Mouse (Mus musculus): ENCODE measurements around the gene 9130213A22Rik. TPM values are rescaled to one million over a fixed set of nuclear protein-coding genes. Genes with fewer than 3 reads are reported as not detected.

The 9130213A22Rik gene
- total RNA-seq, 1 experiment from 2014 or later = not detected

GRCm38 (mm10) chr11:69125041-69125851 is 2.9 kb upstream of the 9130213A22Rik start:
- peak; percentile 7 for ATAC-seq (replicated peaks; ENCODE audit: insufficient number of reproducible peaks, low FRiP score, low TSS enrichment, poor library complexity, severe bottlenecking)

GRCm38 (mm10) chr11:69124498-69124847 is 2.1 kb upstream of the 9130213A22Rik start:
- no peak for ATAC-seq (replicated peaks; ENCODE audit: insufficient number of reproducible peaks, low FRiP score, low TSS enrichment, poor library complexity, severe bottlenecking)

GRCm38 (mm10) chr11:69123693-69124497 is 1.5 kb upstream of the 9130213A22Rik start:
- 0 out of 2 replicates have a peak, but pooled peaks have one; percentile 19 for ATAC-seq (replicated peaks; ENCODE audit: insufficient number of reproducible peaks, low FRiP score, low TSS enrichment, poor library complexity, severe bottlenecking)

- no peak for ATAC-seq (replicated peaks; ENCODE audit: insufficient number of reproducible peaks, low FRiP score, low TSS enrichment, poor library complexity, severe bottlenecking)
Observed at GRCm38 (mm10) chr11:69123056-69123692, 785 bp upstream of the 9130213A22Rik start.

- ATAC-seq (replicated peaks; ENCODE audit: insufficient number of reproducible peaks, low FRiP score, low TSS enrichment, poor library complexity, severe bottlenecking) = no peak
Observed at GRCm38 (mm10) chr11:69121741-69122335, 551 bp downstream of the 9130213A22Rik start.

- ATAC-seq (replicated peaks; ENCODE audit: insufficient number of reproducible peaks, low FRiP score, low TSS enrichment, poor library complexity, severe bottlenecking) = no peak
Observed at GRCm38 (mm10) chr11:69121001-69121740, 1.2 kb downstream of the 9130213A22Rik start.

GRCm38 (mm10) chr11:69120221-69121000 is 2.0 kb downstream of the 9130213A22Rik start, which contains the start of gene Hes7:
Gene Hes7 (plus strand): TSS chr11:69120404.
- no peak for ATAC-seq (replicated peaks; ENCODE audit: insufficient number of reproducible peaks, low FRiP score, low TSS enrichment, poor library complexity, severe bottlenecking)

- ATAC-seq (replicated peaks; ENCODE audit: insufficient number of reproducible peaks, low FRiP score, low TSS enrichment, poor library complexity, severe bottlenecking) = no peak
Observed at GRCm38 (mm10) chr11:69119446-69120155, 2.8 kb downstream of the 9130213A22Rik start.

GRCm38 (mm10) chr11:69118765-69119164 is 3.6 kb downstream of the 9130213A22Rik start:
- peak; percentile 14; the same call in 1 of the 2 replicates for ATAC-seq (replicated peaks; ENCODE audit: insufficient number of reproducible peaks, low FRiP score, low TSS enrichment, poor library complexity, severe bottlenecking)

- ATAC-seq (replicated peaks; ENCODE audit: insufficient number of reproducible peaks, low FRiP score, low TSS enrichment, poor library complexity, severe bottlenecking) = 0 out of 2 replicates have a peak, but pooled peaks have one; percentile 16
Observed at GRCm38 (mm10) chr11:69117737-69118695, 4.4 kb downstream of the 9130213A22Rik start.

GRCm38 (mm10) chr11:69116843-69117242 is 5.5 kb downstream of the 9130213A22Rik start:
- ATAC-seq (replicated peaks; ENCODE audit: insufficient number of reproducible peaks, low FRiP score, low TSS enrichment, poor library complexity, severe bottlenecking) = no peak

- no peak for ATAC-seq (replicated peaks; ENCODE audit: insufficient number of reproducible peaks, low FRiP score, low TSS enrichment, poor library complexity, severe bottlenecking)
Observed at GRCm38 (mm10) chr11:69114621-69115020, 7.8 kb downstream of the 9130213A22Rik start.

- ATAC-seq (replicated peaks; ENCODE audit: insufficient number of reproducible peaks, low FRiP score, low TSS enrichment, poor library complexity, severe bottlenecking) = no peak
Observed at GRCm38 (mm10) chr11:69114018-69114417, 8.4 kb downstream of the 9130213A22Rik start.

- ATAC-seq (replicated peaks; ENCODE audit: insufficient number of reproducible peaks, low FRiP score, low TSS enrichment, poor library complexity, severe bottlenecking) = no peak
Observed at GRCm38 (mm10) chr11:69111865-69112264, 10.5 kb downstream of the 9130213A22Rik start.

- ATAC-seq (replicated peaks; ENCODE audit: insufficient number of reproducible peaks, low FRiP score, low TSS enrichment, poor library complexity, severe bottlenecking) = no peak
Observed at GRCm38 (mm10) chr11:69111051-69111810, 11.2 kb downstream of the 9130213A22Rik start.
